Mouse (Mus musculus): ENCODE data around the gene Serpinf1. TPM values are rescaled to one million over a fixed set of nuclear protein-coding genes. Genes with fewer than 3 reads are reported as not detected.

The Serpinf1 gene
- total RNA-seq, 1 experiment from 2014 or later: 60.5 TPM

DNA sequence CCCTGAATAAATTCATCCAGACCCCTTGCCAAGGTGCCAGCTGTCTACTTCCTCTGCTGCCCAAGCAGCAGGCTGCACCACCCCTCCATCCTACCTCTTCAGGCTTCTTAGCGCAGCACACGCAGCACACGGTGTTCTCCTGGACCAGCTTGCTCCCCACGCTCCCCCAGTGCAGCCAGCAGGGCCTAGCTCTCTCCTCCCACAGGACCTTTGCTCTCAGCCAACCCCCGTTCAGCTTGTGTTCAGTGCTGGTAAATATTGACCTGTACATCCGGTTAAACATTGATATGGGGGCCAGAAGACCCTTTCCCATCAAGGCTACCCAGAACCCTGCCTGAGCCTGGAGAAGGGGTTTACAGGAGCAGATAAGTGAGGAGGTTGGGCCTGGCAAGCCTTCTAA is 16.9 kb upstream of the Serpinf1 start, which contains the start of gene Serpinf2:
Gene Serpinf2, minus strand, starts transcription at position 229 of the 400 bp plus-strand sequence.
- ATAC-seq (replicated peaks in 1 of 2; ENCODE audit: insufficient read depth in 1 of 2, low FRiP score in 2 of 2, low TSS enrichment in 1 of 2, low read depth in 1 of 2, poor library complexity in 2 of 2, severe bottlenecking in 2 of 2): no peak

DNA sequence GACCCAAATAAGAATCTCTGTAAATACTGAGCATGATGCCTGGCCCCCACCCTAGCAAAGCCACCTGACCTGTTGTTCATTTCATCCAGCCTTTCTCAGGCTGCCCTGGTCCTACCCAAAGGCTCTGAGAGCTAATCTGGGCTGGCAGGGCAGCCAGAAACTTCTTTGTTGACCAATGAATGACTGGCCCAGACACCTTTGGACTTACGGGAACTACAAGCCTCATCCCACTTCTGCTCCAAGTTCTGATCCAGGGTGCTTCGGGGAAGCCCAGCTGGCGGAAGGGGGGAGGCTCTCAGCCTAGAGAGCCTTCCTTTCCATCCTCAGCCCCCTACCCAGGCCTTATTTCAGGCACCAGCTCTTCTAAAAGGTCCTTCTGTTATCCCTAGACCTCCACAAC is 16.3 kb upstream of the Serpinf1 start:
- no peak for ATAC-seq (replicated peaks in 1 of 2; ENCODE audit: insufficient read depth in 1 of 2, low FRiP score in 2 of 2, low TSS enrichment in 1 of 2, low read depth in 1 of 2, poor library complexity in 2 of 2, severe bottlenecking in 2 of 2)

DNA sequence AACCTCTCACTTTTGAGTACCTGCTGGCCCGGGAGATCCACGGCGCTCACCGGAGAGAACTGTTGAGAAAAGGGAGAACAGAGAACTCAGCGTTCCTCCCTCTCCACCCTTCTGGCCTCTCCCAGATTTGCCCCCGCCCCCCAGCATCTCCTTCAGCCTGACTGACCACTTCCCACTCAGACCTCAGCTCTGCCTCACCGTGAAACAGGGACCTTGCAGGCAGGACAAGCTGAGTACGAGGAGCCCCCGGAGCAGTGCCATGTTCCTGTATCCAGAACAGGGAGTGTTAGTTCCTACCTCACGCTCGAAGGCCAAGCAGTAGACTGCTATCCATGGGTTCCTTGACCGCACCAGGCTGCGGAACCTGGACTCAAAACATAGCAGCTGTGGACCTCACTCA is 15.7 kb upstream of the Serpinf1 start:
- no peak for ATAC-seq (replicated peaks in 1 of 2; ENCODE audit: insufficient read depth in 1 of 2, low FRiP score in 2 of 2, low TSS enrichment in 1 of 2, low read depth in 1 of 2, poor library complexity in 2 of 2, severe bottlenecking in 2 of 2)

DNA sequence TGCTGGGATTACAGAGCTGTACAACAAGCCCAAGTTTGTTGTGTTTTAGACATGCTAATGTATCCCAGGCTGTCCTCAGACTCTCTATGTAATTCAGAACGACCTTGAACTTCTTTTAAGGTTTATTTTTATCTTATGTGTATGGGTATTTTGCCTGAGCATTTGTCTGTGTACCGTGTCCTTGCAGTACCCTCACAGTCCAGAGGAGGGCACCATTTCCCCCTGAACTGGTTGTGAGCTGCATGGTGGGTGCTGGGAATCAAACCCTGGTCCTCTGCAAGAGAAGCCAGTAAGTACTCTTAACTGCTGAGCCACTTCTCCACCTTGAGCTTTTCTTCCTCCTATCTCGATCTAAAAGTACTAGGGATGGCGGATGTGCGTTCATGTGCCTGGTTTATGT is 11.6 kb upstream of the Serpinf1 start:
- ATAC-seq (replicated peaks in 1 of 2; ENCODE audit: insufficient read depth in 1 of 2, low FRiP score in 2 of 2, low TSS enrichment in 1 of 2, low read depth in 1 of 2, poor library complexity in 2 of 2, severe bottlenecking in 2 of 2): no peak

DNA sequence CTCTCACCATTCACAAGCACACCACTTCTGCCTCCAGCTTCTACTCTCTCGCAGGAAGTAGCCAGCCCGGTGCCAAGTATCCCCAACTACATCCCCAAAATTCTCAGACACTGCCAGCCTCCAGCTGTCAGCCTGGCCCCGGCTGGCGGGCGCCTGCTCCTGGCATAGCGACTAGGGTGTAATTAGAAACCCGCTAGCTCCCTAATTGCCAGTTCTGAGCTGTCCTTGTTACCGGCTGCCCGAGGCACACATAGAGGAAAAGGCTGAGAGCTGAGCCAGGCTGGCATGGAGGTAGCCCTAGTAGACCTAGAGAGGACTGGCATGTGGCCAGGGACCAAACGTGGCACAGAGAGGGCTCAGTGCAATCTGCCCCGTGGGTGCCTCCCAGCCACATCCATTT is 8.8 kb upstream of the Serpinf1 start:
- no peak for ATAC-seq (replicated peaks in 1 of 2; ENCODE audit: insufficient read depth in 1 of 2, low FRiP score in 2 of 2, low TSS enrichment in 1 of 2, low read depth in 1 of 2, poor library complexity in 2 of 2, severe bottlenecking in 2 of 2)

DNA sequence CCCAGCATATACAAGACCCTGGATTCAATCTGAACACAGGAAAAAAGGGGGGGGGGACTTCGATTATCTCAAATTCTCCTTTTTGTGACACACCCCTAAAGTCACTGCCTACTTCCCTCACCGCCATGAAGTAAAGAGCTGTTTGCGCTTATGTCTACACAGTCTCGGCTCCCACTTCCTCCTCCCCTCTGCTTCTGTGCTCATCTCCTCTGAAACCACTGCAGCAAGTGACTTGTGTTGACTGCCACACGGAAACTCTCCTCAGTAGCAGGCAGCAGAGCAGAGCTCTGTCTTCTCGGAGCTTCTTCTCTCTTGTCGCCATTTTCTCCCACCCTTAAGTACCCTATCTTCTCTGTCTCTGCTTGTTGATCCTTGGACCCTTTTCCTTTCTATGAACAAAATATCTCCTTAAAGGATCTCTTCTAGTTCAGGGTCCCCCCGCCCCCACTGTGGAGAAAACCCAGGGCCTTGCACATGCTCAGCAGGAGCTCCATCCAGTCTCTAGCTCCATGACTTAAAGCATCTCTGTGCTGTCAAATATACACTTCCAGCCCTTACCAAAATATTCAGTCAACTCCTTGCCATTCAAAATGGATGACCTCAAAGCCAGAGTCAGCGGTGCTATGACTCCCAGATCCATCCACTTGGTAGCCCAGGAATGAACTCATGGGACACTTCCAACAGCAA is 6.7 kb upstream of the Serpinf1 start:
- ATAC-seq (replicated peaks in 1 of 2; ENCODE audit: insufficient read depth in 1 of 2, low FRiP score in 2 of 2, low TSS enrichment in 1 of 2, low read depth in 1 of 2, poor library complexity in 2 of 2, severe bottlenecking in 2 of 2): peak; percentile 56 to 79; a peak in 3 of 4 replicates

DNA sequence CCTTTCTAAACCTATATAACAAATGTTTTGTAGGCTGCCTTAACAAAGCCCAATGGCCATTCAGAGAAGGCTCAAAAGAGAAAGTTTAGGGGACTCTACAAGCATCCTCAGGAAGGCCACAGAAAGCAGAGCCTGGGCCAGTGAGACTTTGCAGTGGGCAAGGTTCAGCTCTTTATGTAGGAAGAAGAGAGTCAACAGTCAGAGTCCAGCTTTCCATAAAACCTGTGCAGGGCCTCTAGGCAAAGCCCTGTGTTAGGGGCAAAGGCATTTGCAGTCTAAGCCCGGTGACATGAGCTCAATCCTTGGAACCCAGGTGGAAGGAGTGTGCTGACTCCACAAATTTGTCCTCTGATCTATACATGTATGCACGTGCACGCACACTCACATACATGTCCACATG is 2.0 kb upstream of the Serpinf1 start:
- ATAC-seq (replicated peaks in 1 of 2; ENCODE audit: insufficient read depth in 1 of 2, low FRiP score in 2 of 2, low TSS enrichment in 1 of 2, low read depth in 1 of 2, poor library complexity in 2 of 2, severe bottlenecking in 2 of 2): no peak

DNA sequence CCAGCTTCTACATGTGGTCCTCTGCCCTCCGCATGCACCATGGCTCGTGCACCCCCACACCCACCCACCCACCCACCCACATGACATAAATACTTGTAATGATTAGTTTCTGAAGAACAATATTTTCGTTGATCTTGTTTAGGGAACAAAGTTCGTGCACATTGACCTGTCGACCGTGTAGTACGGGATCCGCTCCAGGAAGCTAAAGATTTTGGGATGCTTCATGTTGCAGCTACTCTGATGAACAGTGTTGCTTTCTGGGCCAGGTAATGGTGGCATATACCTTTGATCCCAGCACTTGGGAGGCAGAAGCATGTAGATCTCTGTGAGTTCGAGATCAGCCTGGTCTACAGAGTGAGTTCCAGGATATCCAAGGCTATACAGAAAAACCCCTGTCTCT is 1.5 kb upstream of the Serpinf1 start:
- ATAC-seq (replicated peaks in 1 of 2; ENCODE audit: insufficient read depth in 1 of 2, low FRiP score in 2 of 2, low TSS enrichment in 1 of 2, low read depth in 1 of 2, poor library complexity in 2 of 2, severe bottlenecking in 2 of 2): no peak

DNA sequence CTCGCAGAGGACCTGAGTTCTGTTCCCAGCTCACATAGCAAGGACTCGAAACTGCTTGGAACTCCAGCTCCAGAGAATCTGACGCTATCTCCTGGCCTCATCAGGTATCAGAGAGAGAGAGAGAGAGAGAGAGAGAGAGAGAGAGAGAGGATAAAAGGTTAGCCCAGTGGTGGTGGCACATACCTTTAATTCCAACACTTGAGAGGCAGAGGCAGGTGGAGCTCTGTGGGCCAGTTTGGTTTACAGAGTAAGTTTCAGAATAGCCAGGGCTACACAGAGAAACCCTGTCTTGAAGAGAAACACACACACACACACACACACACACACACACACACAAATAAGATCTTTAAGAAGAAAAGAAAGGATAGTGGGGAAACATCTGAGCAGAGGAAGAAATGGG is 590 bp upstream of the Serpinf1 start:
- no peak for ATAC-seq (replicated peaks in 1 of 2; ENCODE audit: insufficient read depth in 1 of 2, low FRiP score in 2 of 2, low TSS enrichment in 1 of 2, low read depth in 1 of 2, poor library complexity in 2 of 2, severe bottlenecking in 2 of 2)

DNA sequence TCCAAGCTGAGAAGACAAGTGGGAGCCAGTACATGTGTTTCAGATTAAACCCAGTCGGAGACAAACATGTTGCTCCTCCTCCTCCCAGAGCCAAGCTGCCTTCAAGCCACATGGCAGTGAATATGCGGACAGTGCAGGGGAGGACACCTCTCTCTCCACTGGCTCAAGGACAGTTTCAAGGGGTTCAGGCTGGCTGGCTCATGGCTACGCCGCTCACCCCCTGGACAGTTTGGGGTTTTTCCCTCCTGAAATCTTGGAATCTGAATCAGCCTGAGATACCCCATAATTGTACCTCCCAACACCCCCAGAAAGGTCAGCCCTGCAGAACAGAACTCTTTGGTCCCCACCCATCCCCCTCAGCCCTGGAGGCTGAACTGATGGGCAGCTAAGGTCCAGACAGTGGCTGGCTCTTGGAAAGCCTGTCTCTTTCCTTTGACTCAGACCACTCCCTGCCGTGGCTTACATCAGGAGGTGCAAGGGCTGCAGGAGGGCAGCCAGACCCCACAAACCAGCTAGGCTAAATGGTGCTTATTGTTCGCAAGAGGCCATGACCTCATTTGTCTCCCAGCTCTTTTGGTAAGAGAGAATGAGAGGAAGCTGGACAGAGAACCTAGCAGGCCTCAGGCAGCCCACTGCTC is 1.0 kb downstream of the Serpinf1 start:
- no peak; a peak in 1 of 4 replicates for ATAC-seq (replicated peaks in 1 of 2; ENCODE audit: insufficient read depth in 1 of 2, low FRiP score in 2 of 2, low TSS enrichment in 1 of 2, low read depth in 1 of 2, poor library complexity in 2 of 2, severe bottlenecking in 2 of 2)

DNA sequence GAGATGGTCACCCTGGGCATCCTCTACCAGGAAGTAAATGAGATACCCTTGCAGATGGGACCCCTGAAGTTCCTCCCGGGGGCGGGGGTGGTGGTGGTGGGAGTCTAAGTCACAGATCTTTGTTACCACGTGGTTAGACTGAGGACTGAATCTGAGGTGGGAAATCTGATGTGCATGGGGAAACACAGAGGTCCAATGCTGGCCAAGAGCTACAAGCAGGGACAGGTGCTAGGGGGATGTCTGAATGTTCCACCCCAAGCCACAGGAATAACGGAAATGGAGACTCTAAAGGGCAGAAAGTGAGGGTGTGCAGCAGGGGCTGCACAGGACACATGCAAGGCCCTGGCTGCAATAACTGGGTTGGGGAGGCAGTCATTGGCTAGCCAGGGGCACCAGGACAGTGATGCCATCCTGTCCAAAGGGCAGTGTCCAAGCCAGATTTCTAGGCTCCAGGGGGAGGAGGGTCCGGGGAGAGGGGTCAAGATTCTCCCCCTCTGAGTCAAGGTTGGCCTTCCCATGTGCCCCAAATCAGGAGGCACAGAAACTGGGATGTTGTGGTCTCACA is 1.6 kb downstream of the Serpinf1 start:
- no peak for ATAC-seq (replicated peaks in 1 of 2; ENCODE audit: insufficient read depth in 1 of 2, low FRiP score in 2 of 2, low TSS enrichment in 1 of 2, low read depth in 1 of 2, poor library complexity in 2 of 2, severe bottlenecking in 2 of 2)

DNA sequence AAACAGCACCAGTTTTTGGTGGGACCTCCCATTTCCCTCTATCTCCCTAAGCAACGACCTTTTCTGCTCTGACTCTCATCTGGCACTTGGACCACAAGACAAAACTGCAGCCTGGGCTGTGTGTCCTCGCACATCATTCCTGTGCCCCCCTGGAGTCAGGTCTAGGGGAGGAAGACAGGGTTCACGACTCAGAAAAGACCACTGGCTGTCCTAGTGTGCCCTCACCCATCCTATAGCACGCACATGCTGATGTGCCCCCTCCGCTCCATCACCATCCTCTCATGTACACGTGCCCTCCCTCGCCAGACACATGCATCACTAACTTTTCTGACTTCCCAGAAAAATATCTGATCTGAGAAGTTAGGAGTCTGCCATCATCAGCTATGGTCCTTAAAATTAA is 2.5 kb downstream of the Serpinf1 start:
- ATAC-seq (replicated peaks in 1 of 2; ENCODE audit: insufficient read depth in 1 of 2, low FRiP score in 2 of 2, low TSS enrichment in 1 of 2, low read depth in 1 of 2, poor library complexity in 2 of 2, severe bottlenecking in 2 of 2): no peak

DNA sequence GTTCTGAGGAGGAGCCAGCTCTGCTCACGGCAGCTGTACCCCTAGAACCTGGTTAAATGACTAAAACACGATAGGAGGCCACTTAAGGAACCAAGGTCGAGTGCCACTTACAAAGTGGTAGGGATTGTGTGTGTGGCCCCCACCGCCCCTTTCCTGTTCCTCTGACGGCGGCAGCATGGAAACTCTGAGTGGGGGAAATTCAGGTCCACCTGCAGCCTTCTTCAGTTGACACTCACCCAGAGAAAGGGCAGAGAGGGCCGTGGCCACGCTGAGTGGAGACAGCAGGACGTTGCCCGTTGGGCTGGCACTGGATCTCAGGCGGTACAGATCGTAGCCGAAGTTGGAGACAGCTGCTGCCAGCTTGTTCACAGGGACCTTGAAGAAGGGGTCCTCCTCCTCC is 6.5 kb downstream of the Serpinf1 start:
- ATAC-seq (replicated peaks in 1 of 2; ENCODE audit: insufficient read depth in 1 of 2, low FRiP score in 2 of 2, low TSS enrichment in 1 of 2, low read depth in 1 of 2, poor library complexity in 2 of 2, severe bottlenecking in 2 of 2): peak in 1 of 2 experiments; percentile 15; a peak in 1 of 4 replicates

DNA sequence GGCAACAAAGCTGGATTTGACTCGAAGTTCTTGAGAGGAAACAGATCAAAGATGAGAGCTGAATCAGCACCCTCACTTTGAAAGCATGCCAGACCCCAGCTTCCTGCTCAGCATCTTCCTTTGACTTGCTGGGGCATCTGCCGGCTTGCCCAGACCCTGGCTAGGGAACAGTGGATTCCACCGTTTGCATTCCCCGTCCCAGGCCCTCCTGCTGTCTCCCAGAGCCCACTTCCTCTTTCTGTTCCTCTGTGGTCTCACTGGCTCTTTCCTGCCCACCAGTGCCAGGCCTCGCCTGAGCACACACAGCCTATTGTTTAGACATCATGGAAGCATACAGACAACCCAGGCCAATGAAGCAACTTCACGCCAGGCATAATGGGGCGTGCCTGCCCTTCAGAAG is 7.4 kb downstream of the Serpinf1 start:
- peak; percentile 90 to 95 for ATAC-seq (replicated peaks in 1 of 2; ENCODE audit: insufficient read depth in 1 of 2, low FRiP score in 2 of 2, low TSS enrichment in 1 of 2, low read depth in 1 of 2, poor library complexity in 2 of 2, severe bottlenecking in 2 of 2)

DNA sequence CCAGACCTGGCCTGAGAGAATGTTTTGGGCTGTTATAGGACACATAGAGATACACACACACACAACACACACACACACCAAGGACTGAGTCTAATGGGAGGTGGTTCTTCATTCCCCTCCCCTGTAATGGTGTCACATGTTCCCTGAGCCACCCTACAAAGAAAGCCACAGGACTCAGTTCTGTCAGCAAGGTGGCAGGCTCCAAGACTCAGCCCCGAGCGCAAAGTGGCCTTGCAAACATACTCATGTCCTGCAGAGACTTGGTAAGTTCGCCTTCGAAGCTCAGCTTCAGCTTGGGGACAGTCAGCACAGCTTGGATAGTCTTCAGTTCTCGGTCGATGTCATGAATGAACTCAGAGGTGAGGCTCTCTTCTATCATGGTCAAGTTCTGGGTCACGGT is 11.9 kb downstream of the Serpinf1 start:
- ATAC-seq (replicated peaks in 1 of 2; ENCODE audit: insufficient read depth in 1 of 2, low FRiP score in 2 of 2, low TSS enrichment in 1 of 2, low read depth in 1 of 2, poor library complexity in 2 of 2, severe bottlenecking in 2 of 2): no peak

DNA sequence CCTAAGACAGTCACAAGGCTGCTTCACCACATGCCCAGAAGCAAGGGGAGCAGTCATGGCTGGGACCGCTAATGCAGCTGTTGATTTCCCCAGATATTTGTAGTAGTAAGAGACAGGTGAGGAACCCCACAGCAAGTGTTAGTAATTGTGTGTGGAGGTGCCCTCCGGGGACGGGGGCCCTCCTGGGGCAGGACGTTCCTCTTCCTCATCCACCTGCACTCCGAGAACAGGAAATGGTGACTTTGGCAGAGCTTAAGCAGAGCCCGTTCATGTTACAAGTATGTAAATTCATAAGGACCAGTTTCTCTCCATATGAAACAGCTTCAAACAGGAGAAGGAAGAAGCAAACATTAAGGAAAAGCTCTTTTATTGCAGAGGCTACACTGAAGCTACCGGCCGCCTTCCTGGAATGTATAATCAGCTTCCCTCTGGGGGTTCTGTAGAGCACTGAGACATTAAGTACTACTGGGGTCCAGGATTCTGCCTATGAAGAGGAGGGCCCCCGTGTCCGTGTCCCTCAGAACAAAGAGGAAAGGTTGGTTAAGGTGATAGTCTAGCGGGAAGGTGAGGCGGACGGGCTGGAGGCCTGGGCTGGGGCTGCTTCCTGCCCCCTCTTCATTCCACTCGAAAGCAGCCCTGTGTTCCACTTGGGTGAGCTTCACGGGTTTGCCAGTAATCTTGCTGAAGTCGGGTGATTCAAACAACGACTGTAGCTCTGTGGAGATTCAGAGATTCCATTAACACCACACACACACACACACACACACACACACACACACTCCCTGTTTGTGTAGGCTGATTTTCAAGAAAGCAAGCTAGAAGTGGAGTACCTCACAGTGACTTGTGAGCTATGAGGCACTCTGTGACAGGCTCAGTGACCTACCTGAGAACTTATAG is 12.6 kb downstream of the Serpinf1 start:
- peak; percentile 23 to 59; a peak in 1 of 4 replicates for ATAC-seq (replicated peaks in 1 of 2; ENCODE audit: insufficient read depth in 1 of 2, low FRiP score in 2 of 2, low TSS enrichment in 1 of 2, low read depth in 1 of 2, poor library complexity in 2 of 2, severe bottlenecking in 2 of 2)

DNA sequence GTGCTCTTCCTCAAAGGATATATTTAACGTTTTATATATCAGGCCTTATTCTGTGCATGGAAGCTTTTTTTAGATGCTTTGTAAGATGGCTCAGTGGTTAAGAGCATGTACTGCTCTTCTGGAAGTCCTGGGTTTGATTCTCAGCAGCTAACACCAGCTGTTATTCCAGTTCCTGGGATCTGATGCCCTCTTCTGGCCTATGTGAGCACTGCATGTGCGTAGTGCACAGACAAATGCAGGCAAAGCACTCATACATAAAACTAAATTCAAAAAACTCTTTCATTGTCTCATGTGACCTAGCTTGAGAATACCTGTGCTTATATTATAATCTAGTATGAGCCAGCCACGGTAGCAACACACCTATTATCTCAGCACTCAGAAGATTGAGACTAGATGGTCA is 15.6 kb downstream of the Serpinf1 start:
- no peak for ATAC-seq (replicated peaks in 1 of 2; ENCODE audit: insufficient read depth in 1 of 2, low FRiP score in 2 of 2, low TSS enrichment in 1 of 2, low read depth in 1 of 2, poor library complexity in 2 of 2, severe bottlenecking in 2 of 2)

DNA sequence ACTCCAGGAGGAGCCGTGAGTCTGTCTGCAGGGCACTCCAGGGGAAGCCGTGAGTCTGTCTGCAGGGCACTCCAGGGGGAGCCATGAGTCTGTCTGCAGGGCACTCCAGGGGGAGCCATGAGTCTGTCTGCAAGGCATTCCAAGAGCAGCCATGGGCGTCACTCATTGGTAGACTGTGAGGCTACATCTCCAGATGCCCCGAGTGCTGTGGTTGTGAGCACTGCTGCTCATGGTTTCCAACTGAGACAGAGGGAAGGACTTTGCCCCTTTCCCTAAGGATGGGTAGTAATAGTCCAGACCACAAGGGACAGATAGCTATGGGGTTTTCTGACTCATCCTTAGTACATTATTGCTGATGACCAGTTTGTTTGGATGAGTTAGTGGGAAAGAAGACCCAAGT is 16.4 kb downstream of the Serpinf1 start:
- ATAC-seq (replicated peaks in 1 of 2; ENCODE audit: insufficient read depth in 1 of 2, low FRiP score in 2 of 2, low TSS enrichment in 1 of 2, low read depth in 1 of 2, poor library complexity in 2 of 2, severe bottlenecking in 2 of 2): no peak
